Mouse (Mus musculus): ENCODE results near the gene Suz12. TPM values are rescaled to one million over a fixed set of nuclear protein-coding genes. Genes with fewer than 3 reads are reported as not detected.

The Suz12 gene
- total RNA-seq, 4 experiments from 2014 or later: 35.1 to 45.0 (median 42.2) TPM

DNA sequence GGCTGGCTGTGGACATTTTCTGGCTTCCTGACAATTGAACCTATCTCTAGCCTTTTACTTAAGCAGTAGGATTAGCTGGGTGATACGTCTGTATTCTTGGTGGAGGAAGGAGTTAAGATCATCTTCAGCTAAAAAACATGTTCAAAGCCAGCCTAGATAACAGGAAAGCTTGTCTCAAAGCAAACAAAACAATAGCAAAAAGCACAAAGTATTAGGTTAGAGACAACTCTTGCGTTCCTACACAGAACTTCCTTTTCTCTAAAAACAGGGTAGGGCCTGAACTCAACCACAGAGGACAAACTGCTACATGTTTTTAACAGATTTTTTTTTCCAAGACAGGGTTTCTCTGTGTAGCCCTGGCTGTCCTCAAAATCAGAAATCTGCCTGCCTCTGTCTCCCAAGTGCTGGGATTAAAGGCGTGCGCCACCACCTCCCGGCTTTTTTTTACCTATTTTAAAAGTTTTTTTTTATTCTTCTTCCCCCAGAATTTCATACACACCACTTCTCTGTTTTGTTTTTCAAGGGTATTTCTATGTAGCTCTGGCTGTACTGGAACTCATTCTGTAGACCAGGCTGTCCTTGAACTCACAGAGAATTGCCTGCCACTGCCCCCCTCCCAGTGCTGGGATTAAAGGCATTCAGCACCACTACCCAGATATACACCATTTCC is 82.8 kb downstream of the Suz12 start:
- DNase-seq (ENCODE audit: low spot score in 2 of 2): no peak

DNA sequence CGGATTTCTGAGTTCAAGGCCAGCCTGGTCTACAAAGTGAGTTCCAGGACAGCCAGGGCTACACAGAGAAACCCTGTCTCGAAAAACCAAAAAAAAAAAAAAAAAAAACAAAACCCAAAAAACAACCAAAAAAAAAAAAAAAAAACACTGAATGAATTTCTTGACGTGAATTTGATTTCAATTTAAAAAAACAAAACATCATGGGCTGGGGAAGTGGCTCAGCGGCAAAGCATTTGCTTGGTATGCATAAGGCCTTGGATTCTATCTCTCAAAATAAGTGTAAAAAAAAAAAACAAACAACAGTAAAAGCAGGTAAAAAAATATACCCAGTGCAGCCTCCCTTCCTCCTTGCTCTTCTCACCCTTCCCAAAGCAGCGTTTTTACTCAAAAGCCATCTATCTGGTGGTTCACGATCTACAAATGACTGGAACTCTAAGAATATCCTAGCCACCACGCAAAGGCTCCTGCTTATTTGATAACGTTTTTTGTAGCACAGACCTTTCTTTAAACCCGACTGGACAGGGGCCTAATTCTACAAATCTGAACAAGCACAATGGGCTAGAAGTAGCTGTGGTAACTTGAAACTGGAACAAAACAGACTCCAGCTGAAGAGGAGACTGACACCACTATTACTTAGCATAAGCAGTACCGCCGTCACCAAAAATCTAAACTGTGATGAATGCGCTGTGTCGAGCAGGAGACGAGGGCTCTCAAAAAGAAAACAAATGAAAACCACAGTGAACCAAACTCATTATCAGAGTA is 85.1 kb downstream of the Suz12 start:
- no peak for DNase-seq (ENCODE audit: low spot score in 2 of 2)

DNA sequence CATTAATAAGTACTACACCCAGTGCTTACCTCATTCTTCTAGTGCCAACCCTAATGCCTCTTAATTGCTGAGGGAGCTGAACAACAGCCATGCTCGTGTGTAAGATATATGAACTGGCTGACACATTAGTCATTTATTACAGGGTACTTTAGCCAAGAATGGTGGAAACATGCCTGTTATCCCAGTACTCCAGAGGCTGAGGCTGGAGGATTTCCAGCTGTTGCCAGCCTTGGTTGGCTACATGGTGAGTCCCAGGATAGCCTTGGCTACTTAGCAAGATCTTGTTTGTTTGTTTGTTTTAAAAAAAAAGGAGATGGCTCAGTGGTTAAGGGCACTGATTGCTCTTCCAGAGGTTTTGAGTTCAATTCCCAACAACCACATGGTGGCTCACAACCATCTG is 85.9 kb downstream of the Suz12 start:
- no peak for DNase-seq (ENCODE audit: low spot score in 2 of 2)

DNA sequence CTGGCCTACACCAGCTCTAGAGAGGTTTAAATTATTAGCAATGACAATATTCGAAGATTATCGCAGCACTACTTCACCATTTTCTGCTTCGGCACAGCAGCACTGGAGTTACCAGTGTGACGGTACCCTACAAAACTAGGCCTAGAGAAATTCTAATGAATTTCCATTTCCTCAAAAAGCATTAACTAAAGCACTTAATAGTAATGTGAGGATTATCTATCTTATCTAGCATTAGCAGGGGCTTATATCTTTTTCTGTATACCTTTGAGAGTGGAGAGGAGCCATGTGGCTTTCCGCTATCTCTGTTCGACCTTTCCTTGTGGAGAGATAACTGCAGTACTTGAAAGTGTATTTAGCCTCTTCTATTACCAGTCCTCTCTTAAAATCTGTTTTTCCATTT is 86.8 kb downstream of the Suz12 start:
- no peak for DNase-seq (ENCODE audit: low spot score in 2 of 2)

DNA sequence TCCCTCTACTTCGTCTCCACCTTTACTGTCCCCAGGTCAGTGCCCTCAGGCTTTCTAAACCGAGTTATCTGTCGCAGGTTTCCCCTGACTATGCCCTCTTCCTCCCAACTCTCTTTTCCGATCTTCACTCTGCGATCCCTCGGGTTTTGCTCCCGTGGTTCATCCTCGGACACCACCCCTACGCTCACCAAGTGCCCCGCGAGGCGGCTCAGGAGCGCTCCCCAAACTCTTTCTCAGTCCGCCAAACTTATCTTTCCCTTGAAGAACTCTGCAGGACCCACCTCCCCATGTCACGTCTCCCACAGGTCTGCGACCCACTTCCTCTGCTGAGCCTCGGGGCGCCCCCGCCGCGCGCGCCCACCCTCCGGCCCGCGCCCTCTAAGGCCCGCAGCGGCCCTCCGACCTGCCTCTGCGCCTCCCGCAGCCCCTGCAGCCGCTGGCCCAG is 87.5 kb downstream of the Suz12 start:
- no peak for DNase-seq (ENCODE audit: low spot score in 2 of 2)

DNA sequence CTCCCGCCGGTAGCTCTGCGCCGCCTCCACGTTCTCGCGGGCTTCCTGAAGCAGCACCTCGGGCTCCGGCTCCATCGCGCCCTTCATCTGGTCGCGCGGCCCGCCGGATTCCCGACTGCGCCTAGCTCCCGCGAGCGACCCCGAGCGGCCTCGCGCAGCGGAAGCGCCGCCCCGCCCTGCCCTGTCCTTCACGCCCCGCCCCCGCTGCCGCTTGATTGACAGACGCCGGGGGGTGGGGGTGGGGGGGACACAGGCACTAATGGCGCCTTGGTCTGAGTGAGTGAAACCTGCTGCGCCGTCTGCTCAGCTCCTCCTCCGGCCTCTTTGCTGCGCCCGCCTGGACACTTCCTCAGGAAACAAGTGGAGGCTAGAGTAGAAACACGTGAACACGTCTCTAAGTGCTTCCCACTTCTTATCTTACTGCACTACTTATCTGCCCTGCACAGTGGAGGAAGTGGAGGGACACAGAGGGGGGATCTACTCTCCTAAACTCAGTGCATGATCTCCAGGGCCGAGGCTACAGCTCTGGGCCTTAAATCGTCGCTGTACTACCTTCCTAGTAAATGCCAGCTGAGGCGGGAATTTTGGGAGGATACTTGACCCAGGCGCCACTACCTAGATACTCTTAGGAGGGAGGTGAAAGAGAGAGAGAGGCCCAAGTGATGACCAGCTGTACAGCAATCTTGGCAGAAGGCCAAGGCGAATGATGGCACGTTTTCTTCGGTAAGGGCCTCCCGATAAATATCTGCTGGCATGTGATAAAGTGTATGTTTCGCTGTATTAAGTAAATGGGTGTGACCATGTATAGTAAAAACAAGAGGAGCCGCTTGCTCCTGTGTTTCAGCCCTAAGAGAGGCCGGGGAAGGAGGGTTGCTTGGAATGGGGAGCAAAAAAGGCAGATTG is 88.2 kb downstream of the Suz12 start, which contains the start of gene Crlf3:
Gene Crlf3 (minus strand): TSS at position 166 of the 903 bp plus-strand sequence.
- peak; percentile 79 to 84 for DNase-seq (ENCODE audit: low spot score in 2 of 2)

DNA sequence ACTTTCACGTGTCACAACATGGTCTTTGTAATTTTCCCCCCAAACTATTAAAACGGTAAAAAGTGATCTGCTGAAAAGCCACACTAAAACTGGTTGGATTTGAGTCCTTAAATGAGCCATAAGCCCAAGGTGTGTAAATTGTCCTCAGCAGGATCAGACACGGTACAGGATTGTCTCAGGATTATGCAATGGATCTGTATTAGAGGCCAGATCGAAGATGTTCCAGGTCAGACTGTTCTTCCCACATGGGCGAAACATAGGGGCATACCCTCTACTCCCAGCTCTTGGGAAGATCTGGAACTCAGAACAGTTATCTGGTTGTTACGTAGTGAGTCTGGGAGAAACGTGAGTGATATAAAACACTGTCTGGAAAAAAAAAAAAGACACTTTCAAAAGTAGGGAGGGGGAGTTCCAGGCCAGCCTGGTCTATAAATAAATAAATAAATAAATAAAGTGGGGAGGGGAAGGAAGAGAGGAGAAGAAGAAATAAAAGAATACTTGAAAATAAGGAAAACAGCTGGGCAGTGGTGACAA is 88.9 kb downstream of the Suz12 start:
- no peak for DNase-seq (ENCODE audit: low spot score in 2 of 2)

Other genes starting within 250 kb of the Suz12 start
- 10 to 100 TPM; 25.7 to 35.9 (median 28.6) TPM for gene Utp6, start 30.7 kb upstream of the Suz12 start, total RNA-seq (2022)
- gene Crlf3, start 87.9 kb downstream of the Suz12 start, total RNA-seq (2022): 10 to 100 TPM; 18.9 to 24.8 (median 22.4) TPM
- gene Atad5, start 96.3 kb downstream of the Suz12 start, total RNA-seq (2022): 1 to 10 TPM; 2.8 to 4.7 (median 3.3) TPM
- gene Tefm, start 149.1 kb downstream of the Suz12 start, total RNA-seq (2022): 10 to 100 TPM; 10.1 to 12.9 (median 11.5) TPM
- gene Adap2, start 161.0 kb downstream of the Suz12 start, total RNA-seq (2022): 10 to 100 TPM in 2 of 4 experiments, 1 to 10 TPM in 2; 6.9 to 15.1 (median 9.9) TPM
- 1 to 10 TPM; 4.9 to 7.3 (median 5.6) TPM for gene Rnf135, start 190.7 kb downstream of the Suz12 start, total RNA-seq (2022)
- gene Rhot1, start 215.9 kb downstream of the Suz12 start, total RNA-seq (2022): 10 to 100 TPM; 61.3 to 76.0 (median 67.7) TPM